Mouse (Mus musculus) megakaryocyte progenitor cell, adult 5-6 weeks (primary cell): Measurements from ENCODE around the gene Srsf4. TPM values are rescaled to one million over a fixed set of nuclear protein-coding genes. Genes with fewer than 3 reads are reported as not detected.
A peak's percentile ranks its signal among the peaks of the same experiment; 100 is the strongest.

Experiments used
- ATAC-seq: replicated peaks from 2 replicates; pipeline ENCODE4 v1.8.0; 2016; ENCODE audit warnings: mild to moderate bottlenecking, moderate TSS enrichment, inconsistent platforms; ENCODE audit not compliant: poor library complexity
- total RNA-seq, 2 experiments: library from RNA; stranded (forward) in 1 of 2; stranded (reverse) in 1 of 2; fragments of 157-497, 149-512 nt in 1 of 2; fragments of 200-1000 nt in 1 of 2; gene quantifications; 2 replicates each; pipeline versions ENCODE4 v1.2.3 to v1.2.4; 2015 to 2017

The Srsf4 gene
- total RNA-seq (2015), result 36.1 and 42.4 TPM in 2 replicates
- 58.2 and 86.6 TPM in 2 replicates for total RNA-seq (2017)

GRCm38 (mm10) chr4:131873293-131874168 is at the start of gene Srsf4:
Srsf4 (plus strand) TSS chr4:131873617.
- ATAC-seq, result peak; percentile 89

GRCm38 (mm10) chr4:131824939-131825338 is 48.5 kb upstream of the Srsf4 start:
- no peak for ATAC-seq

- ATAC-seq, result peak; percentile 87
Observed at GRCm38 (mm10) chr4:131825830-131826229, 47.6 kb upstream of the Srsf4 start.

- ATAC-seq, result no peak
Observed at GRCm38 (mm10) chr4:131826905-131827304, 46.5 kb upstream of the Srsf4 start.

GRCm38 (mm10) chr4:131829123-131829522 is 44.3 kb upstream of the Srsf4 start:
- no peak for ATAC-seq

- ATAC-seq, result no peak
Observed at GRCm38 (mm10) chr4:131831546-131832045, 41.8 kb upstream of the Srsf4 start.

GRCm38 (mm10) chr4:131832759-131833407 is 40.5 kb upstream of the Srsf4 start:
- ATAC-seq, result no peak

GRCm38 (mm10) chr4:131833971-131834609 is 39.3 kb upstream of the Srsf4 start:
- no peak for ATAC-seq

GRCm38 (mm10) chr4:131836351-131836881 is 37.0 kb upstream of the Srsf4 start:
- ATAC-seq, result 0 out of 2 replicates have a peak, but pooled peaks have one; percentile 11

GRCm38 (mm10) chr4:131836891-131837491 is 36.4 kb upstream of the Srsf4 start:
- ATAC-seq, result peak; percentile 34

- peak; percentile 82 for ATAC-seq
Observed at GRCm38 (mm10) chr4:131837872-131838524, 35.4 kb upstream of the Srsf4 start, which contains the start of gene Ptpru. Ptpru (minus strand) TSS chr4:131838288.

GRCm38 (mm10) chr4:131843290-131843743 is 30.1 kb upstream of the Srsf4 start, which contains the start of gene Mecr:
Mecr (plus strand) TSS chr4:131843470.
- peak; percentile 98 for ATAC-seq

GRCm38 (mm10) chr4:131845991-131846778 is 27.2 kb upstream of the Srsf4 start:
- ATAC-seq, result no peak

- no peak for ATAC-seq
Observed at GRCm38 (mm10) chr4:131848082-131848481, 25.3 kb upstream of the Srsf4 start.

GRCm38 (mm10) chr4:131849986-131850638 is 23.3 kb upstream of the Srsf4 start:
- no peak for ATAC-seq

GRCm38 (mm10) chr4:131854950-131855349 is 18.5 kb upstream of the Srsf4 start:
- peak; percentile 77 for ATAC-seq

- ATAC-seq, result peak; percentile 84
Observed at GRCm38 (mm10) chr4:131860492-131861340, 12.7 kb upstream of the Srsf4 start.
